Mouse (Mus musculus) Patski (cell line): ENCODE data around the gene Selenov. TPM values are rescaled to one million over a fixed set of nuclear protein-coding genes. Genes with fewer than 3 reads are reported as not detected.

Experiments used
- ATAC-seq: fragments of 100-300 bp; one replicate; pipeline ENCODE4 v1.8.0; 2021
- CTCF ChIA-PET: fragments of 350-600 bp; sonication (Branson Sonifier 250); formaldehyde crosslinking; loops from one replicate; lab custom pipeline; 2022; ENCODE audit warnings: inconsistent platforms; lab: Charles Lee
- POLR2A ChIA-PET: fragments of 350-600 bp; sonication (Branson Sonifier 250); formaldehyde crosslinking; loops from one replicate; lab custom pipeline; 2022; ENCODE audit warnings: antibody characterized with exemption, inconsistent platforms; lab: Charles Lee
- DNase-seq: peaks from one replicate; pipeline ENCODE4 v3.0.0-alpha.2; 2011; ENCODE audit warnings: low read depth, low spot score
- H3K27me3 ChIP-seq: fragments of 371-371 bp; one replicate; pipeline ENCODE4 v1.5.1; 2021
- CTCF ChIP-seq: fragments of 100-300 bp; IDR thresholded peaks from one replicate; pipeline ENCODE4 v1.5.1; 2021
- in situ Hi-C: fragments of 300-500 bp; cut with MboI; formaldehyde crosslinking; loops from 3 replicates; pipeline ENCODE4 v1.11.1; 2018; ENCODE audit warnings: low pct_unique_long_range_greater_than_20kb, mixed read lengths
- polyA plus RNA-seq: library from polyadenylated mRNA; unstranded; gene quantifications from one replicate; pipeline ENCODE4 v1.2.3, GENCODE M21; 2021

Selenov gene
- polyA plus RNA-seq, result not detected

GRCm38 (mm10) chr7:28290638-28291590 lies at the start of gene Selenov:
Gene Selenov, minus strand, starts transcription at chr7:28291186.
- no peak for TF ChIP-seq CTCF
- CTCF ChIA-PET, result interaction anchor here (1.3 kb wide), 2 partner anchors 14 kb away, joined by 3 read pairs; partner anchors contain the start of gene Eid2b
- in situ Hi-C loops, result no loop called here
- peaks cover 42% of the 10 kb centered on the region for H3K27me3 ChIP-seq
- POLR2A ChIA-PET, result interaction anchor here (0.6 kb wide), 1 partner anchor 13 kb away, joined by 8 read pairs; no protein-coding TSS in a partner anchor
- no peak for DNase-seq
- no peak for ATAC-seq

- TF ChIP-seq CTCF, result peak; percentile 51
- in situ Hi-C loops, result no loop called here
- CTCF ChIA-PET, result interaction anchor here (0.7 to 2.2 kb wide), 6 partner anchors 13 to 53 kb away, joined by 3 to 7 read pairs (median 4); partner anchors contain the start of genes Med29 and Paf1
- DNase-seq (peak; percentile 55), ATAC-seq (peak; percentile 32)
- POLR2A ChIA-PET, result no interaction called here
- H3K27me3 ChIP-seq, result no peaks in the 10 kb centered on the region
Observed at GRCm38 (mm10) chr7:28339213-28339917, 48.4 kb upstream of the Selenov start.

GRCm38 (mm10) chr7:28338108-28338998 lies 47.4 kb upstream of the Selenov start, which contains the start of gene Supt5:
Gene Supt5, minus strand, starts transcription at chr7:28338746.
- no peak for TF ChIP-seq CTCF
- peak; percentile 94 for DNase-seq
- POLR2A ChIA-PET, result no interaction called here
- in situ Hi-C loops, result no loop called here
- CTCF ChIA-PET, result interaction anchor here (1.2 to 2.2 kb wide), 3 partner anchors 16 to 54 kb away, joined by 4 to 7 read pairs (median 4); partner anchors contain the start of genes Med29 and Paf1
- H3K27me3 ChIP-seq, result no peaks in the 10 kb centered on the region
- peak; percentile 91 for ATAC-seq

GRCm38 (mm10) chr7:28335471-28335870 lies 44.5 kb upstream of the Selenov start:
- DNase-seq (no peak), ATAC-seq (no peak)
- no peak for TF ChIP-seq CTCF
- POLR2A ChIA-PET, result interaction anchor here (1.1 kb wide), 1 partner anchor 22 kb away, joined by 3 read pairs; no protein-coding TSS in a partner anchor
- in situ Hi-C loops, result no loop called here
- H3K27me3 ChIP-seq, result no peaks in the 10 kb centered on the region
- CTCF ChIA-PET, result interaction anchor here (1.6 to 1.7 kb wide), 2 partner anchors 9 kb away, joined by 6 to 7 read pairs; no protein-coding TSS in a partner anchor

- in situ Hi-C loops, result no loop called here
- no peaks in the 10 kb centered on the region for H3K27me3 ChIP-seq
- CTCF ChIA-PET, result interaction anchor here (1.6 to 1.7 kb wide), 2 partner anchors 8 to 10 kb away, joined by 6 to 7 read pairs; no protein-coding TSS in a partner anchor
- POLR2A ChIA-PET, result no interaction called here
- TF ChIP-seq CTCF, result no peak
- no peak for DNase-seq
- no peak for ATAC-seq
Observed at GRCm38 (mm10) chr7:28334534-28334933, 43.5 kb upstream of the Selenov start.

- ChIA-PET POLR2A (no interaction called here), CTCF (interaction anchor here (1.0 kb wide), 1 partner anchor 17 kb away, joined by 4 read pairs; no protein-coding TSS in a partner anchor)
- DNase-seq (no peak), ATAC-seq (no peak)
- in situ Hi-C loops, result no loop called here
- H3K27me3 ChIP-seq, result no peaks in the 10 kb centered on the region
- TF ChIP-seq CTCF, result no peak
Observed at GRCm38 (mm10) chr7:28328260-28328659, 37.3 kb upstream of the Selenov start.

- in situ Hi-C loops, result no loop called here
- ATAC-seq, result no peak
- no peak for DNase-seq
- no peak for TF ChIP-seq CTCF
- no peaks in the 10 kb centered on the region for H3K27me3 ChIP-seq
- POLR2A ChIA-PET, result no interaction called here
- CTCF ChIA-PET, result interaction anchor here (0.7 to 1.5 kb wide), 5 partner anchors 9 to 18 kb away, joined by 3 to 7 read pairs (median 6); no protein-coding TSS in a partner anchor
Observed at GRCm38 (mm10) chr7:28326457-28326856, 35.5 kb upstream of the Selenov start.

GRCm38 (mm10) chr7:28325293-28325692 lies 34.3 kb upstream of the Selenov start:
- ChIA-PET CTCF (interaction anchor here (1.5 kb wide), 1 partner anchor 14 kb away, joined by 4 read pairs; no protein-coding TSS in a partner anchor), POLR2A (no interaction called here)
- no peak for ATAC-seq
- in situ Hi-C loops, result no loop called here
- no peak for TF ChIP-seq CTCF
- H3K27me3 ChIP-seq, result no peaks in the 10 kb centered on the region
- no peak for DNase-seq
